Mouse (Mus musculus) gastrocnemius, postnatal 4 days (tissue): ENCODE data around the gene Slx4ip. TPM values are rescaled to one million over a fixed set of nuclear protein-coding genes. Genes with fewer than 3 reads are reported as not detected.

Source experiments
- DNase-seq, 2 experiments: peaks; one replicate each; pipeline ENCODE4 v3.0.0; 2021 to 2022; ENCODE audit warnings: low spot score in 2 of 2, mixed read lengths in 2 of 2
- total RNA-seq, 2 experiments: library from RNA; stranded (reverse); gene quantifications; 2 replicates each; pipeline ENCODE4 v1.2.3; 2021

Slx4ip gene
- total RNA-seq, 2 experiments from 2014 or later: 3.9 to 4.2 TPM

DNA sequence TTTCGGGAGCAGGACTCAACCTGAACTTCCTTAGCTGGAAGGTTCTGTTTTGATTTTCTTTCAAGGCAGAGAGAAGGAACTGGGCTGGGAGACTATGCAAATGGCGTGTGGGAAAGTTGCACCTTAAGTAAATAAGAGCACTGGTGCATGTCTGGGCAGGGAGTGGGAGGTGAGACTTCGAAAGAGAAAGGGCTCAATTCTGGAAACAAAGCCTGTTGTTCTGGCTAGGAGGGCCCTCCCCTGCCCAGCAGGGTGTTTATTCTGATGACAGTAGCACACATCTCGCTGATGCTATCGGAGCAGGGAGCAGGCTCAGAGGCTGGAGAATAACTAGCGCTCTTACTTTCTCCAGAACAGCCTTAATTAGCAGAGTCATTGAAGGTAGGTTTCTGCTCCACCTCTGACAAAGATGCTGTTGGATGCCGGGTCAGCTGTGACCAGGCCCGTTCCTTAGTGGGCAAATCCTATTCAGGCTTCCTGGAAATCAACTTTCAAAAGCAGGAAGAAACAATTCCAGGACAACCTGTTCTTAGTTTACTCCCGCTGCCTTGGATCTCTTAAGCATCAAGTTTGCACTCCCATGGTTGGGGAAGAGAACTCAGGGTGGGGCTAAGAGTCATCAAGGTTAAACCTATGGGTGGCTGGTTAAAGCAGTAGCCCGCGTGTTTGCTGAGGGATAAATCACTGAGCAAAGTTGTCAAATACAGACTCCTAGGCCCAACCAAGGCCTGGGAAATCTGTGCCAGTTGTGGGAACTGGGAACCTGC, 207.4 kb downstream of the Slx4ip start:
- no peak for DNase-seq

DNA sequence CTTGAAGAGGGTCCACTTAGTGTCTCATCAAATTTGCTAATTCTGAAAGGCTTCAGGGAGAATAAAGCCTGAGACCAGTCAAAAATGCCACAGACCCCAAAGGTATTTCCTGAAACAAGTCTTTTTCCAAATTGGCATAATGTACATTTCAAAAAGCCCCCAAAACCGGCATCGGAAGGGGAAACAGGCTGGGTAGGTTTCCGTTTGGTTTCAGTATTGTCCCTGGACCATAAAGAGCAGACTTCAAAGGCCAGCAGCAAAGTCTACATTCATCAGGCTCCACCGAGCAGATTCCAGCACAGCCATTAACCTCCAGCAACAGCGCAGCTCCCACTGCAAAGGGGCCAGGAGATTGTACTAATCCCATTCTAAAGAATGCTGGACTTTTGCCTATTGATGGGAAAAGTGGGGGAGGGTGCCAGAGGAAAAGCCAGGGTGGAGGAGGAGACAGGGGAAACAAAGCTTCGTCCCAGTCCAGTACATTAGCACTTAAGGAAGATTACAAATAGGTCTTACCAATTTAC, 208.3 kb downstream of the Slx4ip start:
- no peak for DNase-seq

DNA sequence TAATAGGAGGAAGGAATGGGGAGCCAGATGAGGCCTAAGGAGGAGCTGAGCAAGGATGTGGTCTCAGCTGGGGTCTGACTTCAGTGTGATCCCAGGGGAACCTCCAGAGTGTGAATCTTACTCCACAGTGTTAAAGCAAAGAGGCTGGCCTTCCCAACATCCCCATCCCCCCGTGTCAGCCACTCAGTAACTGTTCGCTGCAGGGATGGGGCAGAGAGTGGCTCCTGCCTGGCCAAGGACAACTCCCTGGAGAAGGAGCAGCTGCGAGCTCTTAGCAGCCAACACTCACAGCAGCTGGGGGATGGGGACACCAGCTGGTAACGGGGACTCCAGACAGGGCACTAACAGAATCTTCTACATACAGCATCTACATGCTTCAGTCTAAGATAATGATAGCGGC, 210.1 kb downstream of the Slx4ip start:
- peak; percentile 27 to 63 for DNase-seq

DNA sequence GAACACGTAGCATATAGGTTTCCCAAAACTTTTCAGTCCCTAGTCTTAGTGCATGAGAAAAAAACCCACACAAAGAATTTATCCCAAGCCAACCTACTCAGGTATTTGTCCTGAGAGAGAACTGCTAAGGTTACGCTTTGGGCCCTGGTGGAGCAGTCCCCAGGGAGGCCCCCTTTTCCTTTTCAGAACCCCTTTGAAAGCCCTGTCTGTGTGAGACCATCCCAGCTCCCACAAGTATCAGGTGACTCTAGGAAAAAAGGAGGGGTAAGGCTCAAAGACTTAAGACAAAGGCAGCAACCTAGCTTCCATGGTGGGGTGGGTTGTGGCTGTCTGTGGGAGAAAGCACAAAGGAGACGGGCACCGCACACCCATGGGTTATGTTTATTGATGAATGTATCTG, 216.2 kb downstream of the Slx4ip start:
- no peak for DNase-seq

DNA sequence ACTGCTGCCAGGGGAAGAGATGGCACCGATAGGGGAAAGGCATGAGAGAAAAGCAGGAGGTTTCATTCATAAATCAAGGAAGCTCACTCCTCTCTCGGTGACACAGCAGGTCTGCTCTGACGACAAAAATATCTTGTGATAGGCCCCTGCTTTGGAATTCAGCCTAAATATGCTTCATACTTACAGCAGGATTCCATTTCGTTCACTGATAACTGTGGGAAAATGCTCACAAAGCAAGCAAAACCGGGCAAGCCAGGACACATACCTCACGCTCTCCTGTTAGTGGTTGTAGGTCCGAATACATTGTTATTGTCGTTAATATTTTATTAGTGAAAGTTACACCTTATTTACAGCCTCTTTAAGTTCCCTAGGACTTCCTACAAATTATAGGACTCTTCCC, 216.9 kb downstream of the Slx4ip start:
- no peak for DNase-seq

DNA sequence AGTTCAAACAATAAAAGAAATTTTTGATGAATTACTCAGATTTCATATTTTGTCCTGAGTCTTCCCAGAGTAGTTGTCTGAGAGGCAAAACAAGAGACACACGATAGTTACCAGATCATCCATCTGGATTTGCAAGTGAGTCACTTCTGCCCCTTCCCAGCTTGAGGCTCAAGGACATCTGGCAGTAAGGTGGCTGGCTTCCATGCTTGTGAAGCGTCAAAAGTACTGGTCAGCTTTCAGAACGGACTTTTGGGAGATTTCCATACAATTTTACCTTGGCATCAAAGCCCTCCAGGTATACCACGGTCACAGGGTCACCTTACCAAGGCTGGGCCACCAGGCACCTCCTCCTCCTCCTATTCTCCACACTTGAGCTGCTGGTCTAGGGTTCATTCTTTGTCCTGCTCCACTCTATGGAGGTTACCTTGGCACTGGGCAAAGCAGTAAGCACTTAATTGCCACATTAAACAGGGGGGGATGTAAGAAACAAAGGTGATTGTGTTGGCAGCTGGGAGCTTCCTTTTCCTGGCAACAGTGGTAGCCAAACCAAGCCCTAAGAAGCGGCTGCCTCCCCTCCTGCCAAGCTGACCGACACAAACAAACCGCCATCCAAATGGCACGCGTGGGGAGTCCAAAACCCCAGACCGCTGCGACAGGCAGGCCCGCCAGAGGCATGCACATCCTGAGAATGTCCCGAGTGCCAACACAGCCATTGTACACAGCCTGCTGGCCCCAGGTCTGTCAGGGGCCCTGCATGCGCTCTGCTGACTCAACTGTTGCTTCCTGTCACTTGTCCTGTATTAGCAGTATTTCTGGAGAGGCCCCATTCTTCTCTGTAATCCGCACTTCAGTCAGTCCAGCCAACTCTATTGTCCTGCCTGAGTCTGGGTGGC, 218.5 kb downstream of the Slx4ip start:
- DNase-seq: peak in 1 of 2 experiments; percentile 24

DNA sequence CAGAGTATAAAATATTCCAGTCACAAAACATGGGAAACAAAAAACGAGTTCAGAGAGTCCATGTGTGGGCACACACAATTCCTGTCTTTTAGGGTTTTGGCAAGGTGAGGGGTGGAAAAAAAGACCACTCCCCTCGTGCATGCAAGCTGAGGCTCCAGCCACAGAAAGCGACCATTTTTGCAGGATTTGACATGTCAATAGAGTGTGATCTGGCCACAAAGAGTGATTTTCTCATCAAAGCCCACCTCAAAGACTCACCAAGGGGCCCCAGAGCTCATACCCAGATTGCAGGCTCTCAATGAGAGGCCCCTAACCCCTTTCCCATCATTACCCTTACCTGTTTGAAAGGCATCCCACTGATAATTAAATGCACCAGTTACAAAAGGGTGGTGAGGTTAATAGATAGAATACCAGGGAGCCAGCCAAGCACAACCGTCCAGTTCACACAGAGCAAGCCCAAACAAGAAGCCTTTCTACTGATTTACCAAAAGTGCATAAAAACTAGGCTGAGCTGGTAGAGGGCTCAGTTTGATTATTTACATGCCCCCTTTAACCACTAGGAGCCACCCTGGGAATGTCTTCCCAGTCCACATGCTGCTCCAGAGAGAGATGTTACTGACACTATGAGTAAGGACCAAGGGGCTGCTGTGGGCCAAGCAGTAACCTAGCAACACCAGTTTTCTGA, 219.3 kb downstream of the Slx4ip start:
- no peak for DNase-seq

DNA sequence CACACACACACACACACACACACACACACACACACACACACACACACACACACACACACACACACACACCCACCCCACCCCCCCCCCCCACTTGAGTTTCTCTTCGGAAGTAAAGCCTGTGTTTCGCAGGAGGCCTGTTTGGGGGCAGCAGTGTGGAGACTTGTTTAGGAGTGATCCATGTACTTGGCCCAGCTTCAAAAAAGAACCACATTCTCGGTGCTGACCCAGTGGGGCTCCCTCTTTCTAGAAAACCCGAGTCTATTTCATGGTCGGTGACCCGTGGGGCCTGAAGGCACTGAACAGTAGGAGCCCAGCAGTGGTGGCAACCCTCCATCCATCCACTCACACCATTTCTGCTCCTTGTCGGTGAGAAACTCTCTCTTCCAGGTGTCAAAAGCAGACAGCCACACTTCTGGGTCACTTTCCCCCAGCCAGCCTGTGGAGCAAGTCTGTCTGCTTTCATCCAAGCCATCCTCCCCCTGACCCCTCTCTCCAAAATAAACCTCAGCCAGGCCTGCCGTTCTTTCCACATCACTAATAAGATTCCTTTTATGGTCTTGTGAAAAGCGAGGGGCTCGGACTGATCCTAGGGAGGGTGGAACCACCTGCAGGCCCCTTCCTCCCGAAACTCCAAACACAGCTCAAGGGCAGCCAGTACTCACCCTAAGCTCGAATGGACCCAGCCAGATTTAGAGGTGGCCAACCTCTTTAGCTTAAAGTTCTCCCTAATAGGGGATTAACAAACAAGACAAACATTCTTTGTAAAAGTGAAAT, 222.5 kb downstream of the Slx4ip start:
- no peak for DNase-seq

DNA sequence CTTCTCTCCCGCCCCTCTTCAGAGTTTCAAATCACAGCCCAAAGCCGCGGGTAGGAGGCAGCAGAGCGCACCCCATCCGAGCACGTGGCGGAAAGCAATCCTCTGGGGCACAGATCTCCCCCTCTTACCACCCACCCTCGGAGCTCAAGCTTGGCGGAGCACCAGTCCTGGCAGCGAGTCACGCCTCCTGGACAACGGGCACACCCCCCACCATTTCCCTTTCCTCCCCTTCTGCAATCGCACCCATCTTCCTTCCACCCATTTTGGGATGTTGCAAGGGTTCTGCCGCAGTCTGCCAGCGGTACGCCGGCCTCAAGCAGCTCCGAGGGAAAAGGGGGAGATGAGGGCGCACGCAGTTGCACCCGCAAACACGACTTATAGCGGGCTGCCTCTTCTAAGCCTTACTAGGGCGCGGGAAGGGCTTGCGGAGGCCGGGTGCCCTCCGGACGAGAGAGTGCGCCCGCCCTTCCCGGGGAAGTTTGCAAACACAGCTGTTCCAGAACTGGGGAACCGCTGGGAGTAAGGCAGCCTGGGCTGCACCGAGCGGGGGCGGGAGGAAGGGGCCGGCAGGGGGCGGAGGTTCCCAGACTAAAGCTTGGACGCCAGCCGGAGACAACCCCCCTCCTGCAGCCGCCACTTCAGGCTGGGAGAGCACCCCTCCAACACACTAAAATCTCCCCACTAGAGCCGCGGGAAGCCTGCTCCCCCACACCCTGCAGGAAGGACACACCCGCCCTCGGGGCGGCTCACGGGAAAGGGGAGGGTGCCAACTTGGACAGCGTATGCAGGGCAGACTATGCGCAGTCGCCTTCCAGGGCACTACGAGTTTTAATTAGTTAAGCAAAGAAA, 223.5 kb downstream of the Slx4ip start:
- peak; percentile 74 to 86 for DNase-seq

DNA sequence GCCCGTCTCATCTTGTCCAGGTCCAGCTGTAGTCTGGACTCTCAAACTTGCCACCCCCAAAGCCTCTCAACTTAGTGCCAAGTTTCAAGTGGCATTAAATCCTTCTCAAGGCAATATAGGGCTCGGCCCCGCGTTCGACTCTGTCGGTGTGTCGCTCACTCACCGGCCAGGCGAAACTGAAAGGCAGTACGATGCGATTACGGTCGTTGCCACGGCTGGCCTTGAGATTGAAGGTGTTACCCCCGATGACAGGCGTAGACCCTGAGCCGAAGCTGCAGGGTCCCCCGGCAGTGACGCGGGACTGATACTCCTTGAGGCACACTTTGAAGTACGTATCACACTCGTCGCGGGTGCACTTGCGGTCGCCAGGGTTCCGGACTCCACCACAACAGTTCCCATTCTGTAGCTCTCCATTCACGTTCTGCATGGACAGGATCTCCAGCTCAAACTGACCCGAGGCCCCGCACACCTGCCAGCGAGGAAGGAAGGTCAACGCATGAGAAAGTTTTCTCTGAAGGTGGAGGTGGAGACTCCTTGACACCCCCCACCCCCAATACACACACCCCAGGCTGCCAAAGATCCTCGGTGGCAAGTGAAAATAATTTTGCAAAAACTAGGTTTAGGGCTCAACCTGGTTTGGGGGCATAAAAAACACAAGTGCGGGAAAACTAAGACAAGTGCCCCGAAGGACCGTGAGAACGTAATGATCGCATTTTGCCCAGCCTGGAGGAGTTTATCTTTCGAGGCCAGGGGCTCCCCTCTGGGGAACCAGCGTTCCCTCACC, 224.4 kb downstream of the Slx4ip start:
- DNase-seq: peak in 1 of 2 experiments; percentile 45

DNA sequence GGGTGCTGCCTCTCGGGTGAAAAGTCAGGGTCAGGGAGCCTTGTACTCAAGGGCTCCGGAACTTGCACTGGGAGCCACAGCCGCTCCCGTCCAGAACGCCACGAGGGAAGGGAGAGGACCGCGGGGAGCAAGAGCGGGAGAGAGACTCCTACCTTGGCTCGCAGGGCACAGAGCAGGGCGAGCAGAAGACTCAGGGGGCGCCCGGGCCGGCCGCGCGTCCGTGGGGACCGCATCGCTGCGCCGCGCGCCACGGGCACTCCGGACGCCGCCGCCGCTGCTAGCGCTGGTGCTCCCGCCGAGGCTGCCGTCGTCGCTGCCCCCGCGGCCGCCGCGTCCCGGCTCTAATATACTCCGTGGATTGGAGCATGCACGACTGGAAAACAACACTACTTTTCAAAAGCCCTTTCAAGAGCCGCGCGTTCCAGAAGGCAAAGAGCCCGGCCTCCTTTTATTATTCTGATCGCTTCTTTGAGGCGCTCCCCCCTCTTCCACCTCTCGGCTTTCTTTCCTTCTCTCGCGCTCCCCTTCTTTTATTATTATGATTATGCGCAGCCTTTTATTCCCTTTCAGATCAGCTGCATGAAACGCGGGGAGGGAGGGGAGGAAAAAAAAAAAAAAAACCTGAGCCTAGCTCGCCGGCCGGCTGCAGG, 225.1 kb downstream of the Slx4ip start, which contains the start of gene Jag1:
Gene Jag1 (minus strand): TSS at position 620 of the 650 bp plus-strand sequence.
- peak; percentile 37 to 53 for DNase-seq

DNA sequence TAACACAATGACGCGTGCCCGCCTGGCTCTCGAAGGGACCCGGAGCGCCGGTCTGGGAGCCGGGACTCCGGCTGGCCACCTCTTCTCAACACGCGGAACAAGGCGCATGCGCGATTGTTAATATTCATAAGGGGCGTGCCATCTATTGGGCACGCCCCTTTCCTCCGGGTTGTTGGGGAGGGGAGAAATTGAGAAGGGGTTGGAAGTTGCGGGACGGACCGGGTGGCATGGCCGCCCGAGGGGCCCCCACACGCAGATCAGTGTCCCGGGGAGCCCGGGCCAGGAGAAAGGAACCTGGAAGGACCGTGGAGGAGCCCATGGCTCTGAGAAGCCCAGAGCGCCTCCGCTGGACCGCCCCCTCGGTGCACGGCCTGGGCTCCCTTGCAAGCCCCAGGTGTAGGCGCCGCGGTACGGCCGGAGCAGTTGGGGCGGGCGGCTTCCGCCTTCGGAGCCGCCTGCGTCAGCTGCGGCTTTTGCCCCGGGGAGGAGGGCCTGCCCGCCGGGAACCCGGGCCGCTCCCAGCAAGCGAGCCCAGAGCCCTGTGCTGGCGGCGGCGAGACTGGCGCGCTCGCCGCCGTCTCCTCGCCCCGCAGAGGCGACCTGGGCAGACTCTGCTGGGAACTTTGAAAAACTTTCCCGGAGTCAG, 225.8 kb downstream of the Slx4ip start:
- DNase-seq: peak; percentile 85 to 94

DNA sequence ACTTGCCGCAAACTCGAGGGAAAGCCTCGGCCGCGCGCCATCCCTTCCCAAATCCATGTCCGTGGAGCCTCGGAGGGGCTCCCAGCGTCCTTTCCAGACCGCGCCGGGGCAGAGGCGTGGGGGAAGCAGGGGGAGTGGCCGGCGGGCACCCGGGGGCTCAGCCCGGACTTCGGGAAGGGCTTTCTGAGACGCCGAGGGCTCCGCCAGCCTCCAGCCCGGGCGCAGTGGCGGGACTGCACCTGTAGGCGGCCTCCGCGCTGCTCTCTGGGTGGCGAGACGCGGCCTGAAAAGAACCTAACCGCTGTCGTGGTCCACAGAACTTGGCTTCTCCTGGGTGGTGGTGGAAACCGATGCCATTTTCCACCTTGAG, 226.3 kb downstream of the Slx4ip start:
- DNase-seq: peak; percentile 81 to 89

Other genes starting within 250 kb of the Slx4ip start
- gene Snap25, start 177.8 kb upstream of the Slx4ip start, total RNA-seq: under 1 TPM in 1 of 2 experiments, not detected in 1; 0.15 TPM
- gene AL731706.2, start 5.5 kb upstream of the Slx4ip start, total RNA-seq: 10 to 100 TPM; 10.5 to 24.1 TPM
- gene AL731706.1, start 171 bp downstream of the Slx4ip start, total RNA-seq: 10 to 100 TPM; 12.6 to 14.9 TPM
- 10 to 100 TPM; 20.5 to 22.7 TPM for gene Mkks, start 171 bp downstream of the Slx4ip start, total RNA-seq
- 10 to 100 TPM; 22.1 to 25.5 TPM for gene Jag1, start 225.4 kb downstream of the Slx4ip start, total RNA-seq